Mouse (Mus musculus) heart, adult 18-20 months (tissue): Measurements from ENCODE around the gene Map3k19. TPM values are rescaled to one million over a fixed set of nuclear protein-coding genes. Genes with fewer than 3 reads are reported as not detected.

Experiments
- DNase-seq, 2 experiments: peaks; one replicate each; pipeline ENCODE4 v3.0.0; 2021 to 2022; ENCODE audit warnings: mixed read lengths in 1 of 2
- long read RNA-seq, 2 experiments: library from polyadenylated mRNA; stranded (forward); transcript quantifications; one replicate each; pipeline ENCODE4 v2.0.0; 2021
- total RNA-seq, 2 experiments: library from RNA; stranded (reverse); gene quantifications; 2 replicates each; pipeline ENCODE4 v1.2.3; 2021

The Map3k19 gene
- under 1 TPM in 1 of 2 experiments, not detected in 1; 0.28 TPM for total RNA-seq
- long read RNA-seq, experiment 1, partial matches to known transcripts, result 0 of 2 reads
- long read RNA-seq, experiment 1, other reads (novel, unspliced or antisense), result 2 of 2 reads
- long read RNA-seq, experiment 2, partial matches to known transcripts, result 0 of 2 reads
- long read RNA-seq, experiment 2, other reads (novel, unspliced or antisense), result 2 of 2 reads

DNA sequence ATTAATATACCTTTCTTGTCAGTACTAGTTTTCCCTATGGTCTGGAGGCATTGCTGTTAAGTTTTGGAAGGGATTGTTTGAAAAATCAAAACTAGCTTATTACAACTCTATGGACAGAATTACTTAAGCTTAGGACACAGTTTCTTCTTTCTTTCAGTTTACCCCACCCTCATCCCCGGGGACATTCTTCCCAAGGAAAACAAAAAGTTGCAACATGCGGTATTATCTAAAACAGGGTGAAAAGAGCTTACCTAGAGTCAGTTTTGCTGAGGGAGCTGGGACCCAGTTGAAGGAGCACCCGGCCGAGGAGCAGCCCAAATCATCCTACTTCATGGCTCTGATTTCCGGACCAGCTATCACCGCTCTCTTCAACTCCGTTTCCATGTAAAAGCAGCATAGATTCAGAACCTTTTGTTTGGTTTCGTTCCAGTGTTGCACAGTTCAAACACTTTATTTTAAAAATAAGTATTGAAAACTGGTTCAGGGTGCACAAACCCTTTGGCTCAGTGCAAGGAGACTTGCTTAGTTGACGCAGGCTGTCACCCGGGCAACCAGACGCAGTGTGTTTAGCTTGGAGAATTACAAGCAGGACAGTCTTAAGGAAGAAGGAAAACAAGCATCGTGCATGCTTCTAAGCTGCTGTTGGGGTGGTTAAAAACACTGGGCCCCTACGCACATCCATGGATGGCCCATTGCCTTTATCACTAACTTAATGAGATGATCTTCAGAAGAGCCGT, at the start of gene Map3k19:
Gene Map3k19, minus strand, starts transcription at position 546 of the 737 bp plus-strand sequence.
- peak; percentile 28 to 37 for DNase-seq

DNA sequence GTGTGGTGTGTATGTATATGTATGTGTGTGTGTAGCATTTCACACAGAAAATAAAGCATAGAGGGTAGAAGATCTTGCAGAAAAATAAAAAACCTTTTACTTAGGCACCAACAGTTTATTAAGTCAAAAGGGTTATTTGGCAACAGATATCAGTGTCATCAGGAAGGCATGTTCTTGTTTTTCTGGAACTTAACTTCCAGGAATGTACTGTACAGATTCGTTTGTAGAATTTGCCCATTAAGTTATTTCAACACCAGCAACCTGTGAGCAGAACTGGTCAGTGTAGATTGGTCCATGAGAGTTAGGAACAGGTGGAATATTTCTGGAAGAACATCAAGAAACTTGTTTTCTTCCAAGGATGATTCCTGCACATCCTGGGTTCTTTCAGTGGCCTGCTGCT, 44.6 kb upstream of the Map3k19 start:
- no peak for DNase-seq

DNA sequence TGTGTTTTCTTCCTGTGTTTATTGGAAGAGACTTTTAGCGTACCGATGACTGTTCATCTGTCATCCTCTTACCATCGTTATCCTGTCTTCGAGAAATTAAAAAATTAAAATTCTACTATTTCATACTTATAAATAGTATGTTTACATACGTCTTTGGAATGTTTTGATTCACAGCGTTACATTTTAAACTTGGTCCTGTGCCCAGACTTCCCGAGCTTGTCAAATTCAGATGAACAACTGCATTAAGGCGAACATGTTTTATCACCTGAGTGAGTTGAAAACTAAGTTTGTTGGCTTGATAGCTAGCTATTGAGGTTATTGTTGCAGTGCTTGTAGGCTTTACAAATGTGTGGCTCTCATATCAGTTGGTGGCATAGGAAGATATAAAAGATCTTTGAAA, 14.4 kb upstream of the Map3k19 start:
- DNase-seq, result no peak

DNA sequence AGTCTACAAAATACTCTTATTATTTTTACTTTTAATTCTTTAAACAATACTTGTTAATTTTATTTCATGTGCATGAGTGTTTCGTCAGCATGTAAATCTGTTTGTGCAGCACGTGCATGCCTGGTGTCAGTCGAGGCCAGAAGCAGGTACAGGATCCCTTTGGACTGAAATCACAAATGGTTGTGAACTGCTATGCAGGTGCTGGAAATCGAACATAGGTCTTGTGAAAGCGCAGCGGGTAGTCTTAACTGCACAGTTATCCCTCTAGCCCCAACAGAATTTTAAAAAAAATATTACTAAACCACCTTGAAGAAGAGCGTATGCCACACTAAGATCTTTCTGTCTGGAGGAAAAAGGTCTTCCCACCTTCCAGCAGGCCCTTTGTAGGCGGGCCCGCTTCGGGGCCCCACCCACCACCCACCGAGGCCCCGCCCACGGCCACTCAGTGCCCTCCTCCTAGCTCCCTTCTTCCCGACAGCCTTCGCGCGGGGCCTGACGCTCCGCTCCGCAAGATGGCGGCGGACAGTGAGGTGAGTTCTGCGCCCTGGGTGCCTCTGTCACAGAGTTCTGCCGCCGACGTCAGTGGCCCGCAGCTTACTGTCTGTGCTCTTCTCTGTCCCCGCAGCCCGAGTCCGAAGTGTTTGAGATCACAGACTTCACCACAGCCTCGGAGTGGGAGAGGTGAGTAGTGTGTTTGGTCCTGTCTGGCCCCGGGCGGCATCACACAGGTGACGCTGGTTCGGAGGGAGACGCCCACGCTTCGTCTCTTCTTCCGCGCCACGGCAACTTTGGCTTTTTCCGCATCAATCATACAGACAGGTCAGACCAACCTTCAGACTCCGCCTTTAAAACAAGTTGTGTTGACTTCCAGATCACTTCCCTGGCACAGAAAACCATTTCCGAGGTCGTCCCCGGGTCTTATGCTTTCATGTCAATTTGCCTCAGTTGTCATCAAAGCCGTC, 13.8 kb upstream of the Map3k19 start, which contains the start of gene Rab3gap1:
Gene Rab3gap1, plus strand, starts transcription at position 474 of the 962 bp plus-strand sequence.
- DNase-seq, result peak; percentile 90 to 92

DNA sequence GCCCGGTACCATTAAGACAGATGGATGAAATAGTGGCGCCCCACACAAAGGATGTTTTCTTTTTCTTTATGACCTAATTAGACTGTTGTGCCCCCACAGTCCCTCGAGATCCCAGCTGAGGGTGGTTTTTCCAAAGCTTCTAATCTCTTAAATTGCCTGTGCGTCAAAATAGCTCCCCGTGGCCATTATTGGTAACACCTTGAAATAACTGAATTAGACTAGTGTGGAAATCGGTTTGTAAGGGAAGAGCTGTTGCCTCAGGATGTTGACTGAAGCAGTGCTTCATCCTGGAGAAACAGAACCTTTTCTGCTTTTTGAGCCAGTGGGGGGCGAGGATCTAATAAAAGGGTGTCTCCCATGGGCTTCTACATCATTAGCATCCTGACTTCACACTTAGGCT, 9.0 kb upstream of the Map3k19 start:
- DNase-seq, result no peak

DNA sequence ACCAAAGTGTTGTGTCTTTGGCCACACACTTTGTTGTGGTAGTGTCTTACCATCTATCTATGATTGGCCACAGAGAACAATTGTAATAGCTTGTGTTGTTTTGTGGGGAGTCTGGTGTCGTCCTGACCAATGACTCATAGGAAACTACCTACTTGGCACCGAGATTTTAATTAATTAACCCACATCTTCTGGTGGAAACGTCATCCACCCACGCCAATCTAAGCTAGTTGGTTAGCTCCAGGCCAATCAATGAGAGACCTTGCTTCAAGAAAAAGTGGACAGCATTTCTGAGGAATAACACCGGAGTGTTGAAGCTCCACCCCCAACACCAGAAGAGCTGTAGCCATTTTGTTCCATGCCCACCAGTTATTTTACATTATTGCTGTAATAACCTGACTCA, 7.1 kb upstream of the Map3k19 start:
- no peak for DNase-seq

DNA sequence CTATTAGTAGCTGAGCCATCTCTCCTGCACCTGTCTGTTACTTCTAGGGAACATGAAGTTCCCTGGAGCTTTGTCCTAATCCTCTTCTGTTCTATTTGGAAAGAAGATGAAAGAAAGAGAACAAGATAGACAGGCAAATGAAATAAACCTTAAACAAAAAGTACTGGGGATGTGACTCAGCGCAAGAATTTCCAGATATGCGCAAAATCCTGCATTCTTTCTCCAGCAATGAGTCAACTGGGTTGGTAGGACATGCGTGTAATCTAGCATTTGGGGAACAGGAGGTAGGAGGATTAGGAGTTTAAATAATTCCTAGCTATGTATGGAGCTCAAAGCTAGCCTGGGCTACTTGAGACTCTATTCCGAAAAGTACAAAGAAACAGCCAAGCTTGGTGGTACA, 5.7 kb upstream of the Map3k19 start:
- DNase-seq, result no peak

DNA sequence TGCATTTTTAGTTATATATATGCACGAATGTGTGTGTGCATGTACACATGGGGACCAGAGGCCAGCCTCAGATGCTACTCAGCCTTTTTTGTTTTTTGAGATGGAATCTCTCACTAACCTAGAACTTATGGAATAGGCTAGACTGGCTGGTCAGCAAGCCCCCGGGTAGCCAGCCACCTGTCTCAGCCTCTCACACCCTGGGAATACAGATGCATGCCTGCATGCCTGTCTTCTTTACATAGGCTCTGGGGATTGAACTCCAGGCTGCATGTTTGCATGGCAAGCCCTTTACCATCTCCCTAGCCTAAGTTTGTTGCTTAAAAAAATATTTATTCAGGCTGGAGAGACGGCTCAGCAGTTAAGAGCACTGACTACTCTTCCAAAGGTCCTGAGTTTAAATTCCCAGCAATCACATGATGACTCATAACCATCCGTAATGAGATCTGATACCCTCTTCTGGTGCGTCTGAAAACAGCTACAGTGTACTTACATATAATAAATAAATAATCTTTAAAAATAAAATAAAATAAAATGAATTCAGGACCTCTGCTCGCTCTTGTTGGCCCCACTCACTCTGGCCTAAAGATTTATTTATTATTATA, 5.1 kb upstream of the Map3k19 start:
- no peak for DNase-seq

DNA sequence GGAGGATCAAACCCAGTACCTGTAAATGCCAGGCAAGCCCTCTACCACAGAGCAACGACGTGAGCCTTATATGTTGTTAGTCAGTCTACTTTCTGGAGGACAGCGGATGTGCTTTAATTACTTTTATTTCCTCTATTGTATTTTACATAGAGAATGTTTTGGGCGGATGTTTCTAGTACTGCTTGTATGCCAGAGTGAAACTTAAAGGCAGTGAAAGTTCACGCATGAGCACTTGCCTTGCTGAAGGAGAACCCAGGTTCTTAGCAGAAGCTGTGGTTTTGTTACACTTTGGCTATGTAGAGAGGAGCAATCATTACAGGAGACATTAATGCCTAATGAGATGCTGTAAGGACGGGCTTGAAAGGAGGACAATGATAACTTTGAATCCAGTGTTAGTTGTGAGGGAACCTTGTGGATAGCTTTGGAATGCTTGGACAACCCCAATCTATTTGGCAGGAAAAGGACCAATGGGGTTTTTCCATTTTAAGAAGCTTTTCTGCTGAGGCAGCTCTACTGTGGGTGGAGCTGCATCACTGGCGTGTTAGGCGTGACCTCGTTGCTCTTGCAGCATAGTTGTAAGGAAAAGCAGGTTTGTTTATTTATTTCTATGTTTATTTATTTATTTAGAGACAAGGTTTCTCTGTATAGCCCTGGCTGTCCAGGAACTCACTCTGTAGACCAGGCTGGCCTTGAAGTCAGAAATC, 4.3 kb upstream of the Map3k19 start:
- peak in 1 of 2 experiments; percentile 10 for DNase-seq

DNA sequence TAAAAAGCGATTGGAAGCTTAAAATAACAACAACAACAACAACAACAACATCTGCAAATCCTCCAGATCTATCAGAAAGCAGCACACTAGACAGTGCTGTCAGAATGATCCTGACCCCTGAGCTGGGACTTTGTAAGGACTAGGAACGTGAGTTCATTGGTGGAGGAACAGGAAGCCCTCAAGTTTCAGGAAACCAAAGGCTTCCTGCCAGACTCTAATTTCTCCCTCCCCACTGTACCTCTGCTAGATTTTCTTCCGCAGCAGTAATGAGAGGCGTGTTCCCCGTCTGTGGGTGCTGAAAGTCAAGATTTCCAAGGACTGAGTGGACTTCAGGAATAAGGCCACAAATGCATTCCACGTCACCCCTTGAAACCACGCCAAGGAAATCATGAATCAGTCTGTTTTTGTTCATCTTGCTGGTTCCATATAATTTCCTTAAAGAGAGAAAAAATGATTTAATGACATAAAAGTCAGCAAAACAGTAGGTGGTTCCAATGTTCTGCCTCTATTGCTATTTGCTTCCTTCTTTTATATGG, 4.7 kb downstream of the Map3k19 start:
- DNase-seq, result peak; percentile 20 to 24

DNA sequence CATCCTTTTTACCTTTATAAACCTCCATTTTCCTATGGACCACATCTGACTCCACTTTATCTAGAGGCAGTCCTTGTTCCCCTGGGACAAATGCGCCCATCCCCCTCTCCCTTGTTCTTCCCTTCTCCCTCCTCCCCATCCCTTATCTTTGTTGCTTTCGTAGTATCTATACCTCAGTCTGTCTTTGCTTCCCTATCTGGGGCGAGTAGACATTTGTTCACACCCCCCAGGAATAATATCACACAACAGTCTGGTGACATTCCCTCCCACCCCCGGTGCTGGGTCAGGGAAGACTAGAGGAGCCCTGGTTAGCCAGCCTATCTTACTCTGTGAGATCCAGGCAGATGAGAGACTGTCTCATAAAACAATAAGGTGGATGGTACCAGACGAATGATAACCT, 9.4 kb downstream of the Map3k19 start:
- DNase-seq, result no peak

DNA sequence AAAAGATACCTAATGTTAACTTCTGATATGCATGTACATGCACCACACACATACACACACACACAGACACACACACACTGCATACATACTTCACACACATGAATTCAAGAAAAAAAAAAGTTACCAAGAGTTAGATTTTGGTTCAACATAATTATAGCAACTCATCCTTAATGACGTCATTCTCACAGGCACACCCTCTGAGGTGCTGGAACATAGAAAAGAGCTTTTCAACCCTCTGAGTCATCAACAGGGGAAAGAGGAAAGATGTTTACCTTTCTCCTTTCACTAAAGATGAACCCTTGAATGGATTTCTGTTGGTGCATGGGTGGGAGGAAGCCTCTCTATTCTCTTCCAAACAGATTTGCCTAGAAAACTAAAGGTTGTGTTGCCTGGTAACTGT, 16.2 kb downstream of the Map3k19 start:
- no peak for DNase-seq

DNA sequence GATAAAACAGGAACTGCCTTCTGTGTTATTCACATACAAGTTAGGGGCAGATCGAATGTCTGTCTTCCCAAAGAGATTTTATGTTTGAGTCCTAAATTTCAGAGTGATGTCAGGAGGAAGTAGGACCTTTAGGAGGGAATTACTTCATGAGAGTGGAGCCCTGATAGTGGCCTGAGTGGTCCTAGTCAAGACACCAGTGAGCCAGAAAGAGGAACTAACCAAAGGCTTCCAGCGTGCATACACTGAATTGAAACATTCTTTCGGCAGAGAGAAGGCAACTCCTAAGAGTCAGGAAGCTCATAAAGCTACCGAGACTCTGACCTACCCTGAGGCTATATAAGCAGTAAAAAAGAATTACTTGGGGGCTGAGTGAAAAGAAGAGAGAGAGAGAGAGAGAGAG, 18.2 kb downstream of the Map3k19 start:
- DNase-seq, result peak in 1 of 2 experiments; percentile 3

DNA sequence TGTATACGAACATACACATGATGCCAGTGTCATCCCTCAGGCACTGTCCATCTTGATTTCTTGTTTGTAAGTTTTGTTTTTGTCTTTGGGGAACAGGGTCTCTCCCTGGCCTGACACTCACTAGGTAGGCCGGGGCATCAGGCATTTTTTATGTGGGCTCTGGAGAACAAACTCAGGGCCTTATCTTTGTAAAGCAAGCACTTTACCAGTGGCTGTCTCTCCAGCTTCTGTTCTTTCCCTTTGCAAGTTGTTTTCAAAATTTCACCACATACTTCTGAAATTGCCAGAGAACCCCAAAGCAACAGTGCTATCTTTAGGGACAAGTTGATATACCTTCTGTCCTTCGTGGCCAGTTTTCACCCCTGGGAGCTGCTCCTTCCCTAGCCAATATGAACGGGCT, 20.6 kb downstream of the Map3k19 start:
- no peak for DNase-seq

DNA sequence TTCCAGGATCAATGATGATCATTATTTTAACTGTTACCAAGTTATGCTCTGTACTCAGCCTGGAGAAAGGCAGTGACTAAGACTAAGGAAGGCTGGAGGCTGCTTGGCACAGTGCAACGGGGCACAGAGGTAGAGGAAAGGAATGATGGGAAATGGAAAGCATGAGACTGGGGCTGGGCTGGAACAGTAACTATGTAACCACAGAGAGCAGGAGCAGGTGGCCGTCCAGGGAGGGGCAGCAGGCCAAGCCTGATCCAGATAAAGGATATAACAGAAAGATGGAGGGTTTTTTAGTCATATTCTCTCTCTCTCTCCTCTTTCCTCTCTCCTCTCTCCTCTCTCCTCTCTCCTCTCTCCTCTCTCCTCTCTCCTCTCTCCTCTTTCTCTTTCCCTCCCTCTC, 21.1 kb downstream of the Map3k19 start:
- no peak for DNase-seq

DNA sequence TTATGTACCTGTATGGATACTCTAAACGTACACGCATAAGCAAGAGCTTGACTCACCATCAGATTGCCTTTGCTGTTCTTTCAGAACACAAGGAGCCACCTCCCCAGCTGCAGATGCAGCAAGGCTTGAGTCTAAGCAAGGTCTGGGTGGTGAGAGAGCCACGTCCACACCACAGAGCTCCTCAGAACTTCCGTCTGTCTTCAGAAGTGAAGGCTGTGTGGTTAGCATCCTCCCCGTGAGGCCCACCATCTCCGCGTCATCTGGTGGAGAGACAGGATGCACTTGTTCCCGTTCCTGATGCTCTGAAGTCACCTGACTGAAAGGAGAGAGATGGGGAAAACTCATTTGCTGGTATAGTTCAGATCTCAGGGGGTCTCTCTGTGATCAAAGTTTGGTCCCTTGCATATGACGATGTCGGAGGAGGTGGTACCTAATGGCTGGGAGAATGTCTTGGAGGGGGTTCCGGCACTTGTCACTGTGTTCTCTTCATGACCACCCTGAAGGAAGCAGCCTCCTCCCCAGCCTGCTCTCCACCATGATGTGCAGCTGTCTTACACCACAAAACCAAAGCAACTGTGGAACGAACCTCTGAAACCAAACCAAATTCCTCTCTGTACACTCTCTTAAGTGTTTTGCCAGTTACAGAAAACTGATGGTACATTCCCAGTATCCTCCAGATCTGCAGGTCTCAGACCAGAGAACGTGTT, 24.5 kb downstream of the Map3k19 start:
- peak in 1 of 2 experiments; percentile 5 for DNase-seq

DNA sequence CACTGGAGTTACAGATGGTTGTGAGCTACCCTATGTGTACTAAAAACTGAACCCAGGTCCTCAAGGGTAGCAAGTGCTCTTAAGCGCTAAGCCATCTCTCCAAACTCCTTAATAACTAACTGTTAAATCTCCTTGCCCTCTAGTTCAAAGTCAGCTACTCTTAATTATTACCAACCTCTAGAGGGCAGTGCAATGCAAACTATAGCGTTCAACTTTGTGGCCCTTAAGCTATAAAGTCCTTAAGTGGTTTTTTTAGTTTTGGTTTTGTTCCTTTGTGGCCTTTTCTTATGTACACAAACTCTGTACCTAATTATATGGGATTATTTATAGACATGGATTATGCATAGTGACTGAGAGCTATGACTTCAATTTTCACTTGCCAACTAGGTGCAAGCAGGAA, 27.5 kb downstream of the Map3k19 start:
- DNase-seq, result peak; percentile 30 to 71

DNA sequence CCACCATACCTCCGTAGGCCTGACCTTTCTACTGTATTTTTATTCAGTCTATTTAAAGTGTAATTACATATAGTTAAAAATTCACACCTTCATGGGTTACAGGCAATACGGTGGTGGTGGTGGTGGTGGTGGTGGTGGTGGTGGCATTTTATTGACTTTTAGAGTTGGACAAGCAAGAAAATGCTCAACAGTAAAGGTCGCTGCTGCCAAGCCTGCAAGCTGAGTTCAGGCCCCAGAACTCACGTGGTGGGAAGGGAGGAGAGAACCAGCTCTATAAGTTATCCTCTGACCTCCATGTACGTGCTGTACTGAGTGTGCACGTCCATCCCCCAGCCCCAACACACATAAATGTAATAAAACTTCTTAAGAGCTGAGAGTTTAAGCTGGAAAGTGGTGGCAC, 38.5 kb downstream of the Map3k19 start:
- no peak for DNase-seq

DNA sequence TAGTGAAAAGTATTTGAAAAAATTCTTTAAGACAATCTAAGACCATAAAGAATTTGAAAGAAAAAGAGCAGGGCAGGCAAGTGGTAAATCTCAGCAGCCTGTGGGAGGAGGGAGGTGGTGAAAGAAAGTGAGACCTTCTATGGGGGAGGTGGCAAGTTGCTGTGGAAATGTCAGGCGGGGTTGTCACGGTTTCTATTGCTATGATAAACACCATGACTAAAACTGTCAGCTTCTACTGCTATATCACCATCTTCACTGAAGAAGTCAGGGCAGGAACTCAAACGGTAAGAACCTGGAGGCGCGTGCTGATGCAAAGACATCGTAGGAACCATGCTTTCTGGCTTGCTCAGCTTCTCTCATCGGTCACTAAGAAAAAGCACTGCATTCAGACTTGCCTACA, 41.9 kb downstream of the Map3k19 start:
- no peak for DNase-seq

DNA sequence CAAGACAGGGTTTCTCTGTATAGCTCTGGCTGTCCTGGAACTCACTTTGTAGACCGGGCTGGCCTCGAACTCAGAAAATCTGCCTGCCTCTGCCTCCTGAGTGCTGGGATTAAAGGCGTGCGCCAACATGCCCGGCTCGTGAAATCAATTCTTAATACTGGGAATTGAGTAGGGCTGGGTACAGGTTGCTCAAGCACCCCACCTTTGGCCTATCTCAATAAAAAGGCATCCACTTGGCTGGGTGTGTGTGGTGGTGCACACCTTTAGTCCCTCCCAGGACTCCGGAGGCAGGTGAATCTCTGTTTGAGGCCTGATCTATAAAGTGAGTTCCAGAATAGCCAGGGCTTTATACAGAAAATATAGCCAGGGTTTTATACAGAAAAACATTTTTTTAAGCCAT, 46.2 kb downstream of the Map3k19 start:
- no peak for DNase-seq

DNA sequence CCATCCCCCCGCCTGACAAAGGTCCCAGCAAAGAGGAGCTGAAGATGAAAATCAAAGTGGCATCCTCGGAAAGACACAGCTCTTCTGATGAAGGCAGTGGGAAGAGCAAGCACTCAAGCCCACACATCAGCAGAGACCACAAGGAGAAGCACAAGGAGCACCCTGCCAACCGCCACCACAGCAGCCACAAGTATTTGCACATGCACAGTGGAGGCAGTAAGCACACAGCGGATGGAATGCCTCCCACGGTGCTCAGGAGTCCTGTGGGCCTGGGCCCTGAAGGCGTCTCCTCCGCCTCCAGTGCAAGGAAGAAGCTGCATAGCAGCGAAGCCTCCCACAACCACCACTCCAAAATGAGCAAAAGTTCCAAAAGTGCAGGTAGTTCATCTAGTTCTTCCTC, 51.9 kb downstream of the Map3k19 start:
- no peak for DNase-seq
